Mouse (Mus musculus) heart, postnatal 10 days (tissue): ENCODE results near the gene Vmac. TPM values are rescaled to one million over a fixed set of nuclear protein-coding genes. Genes with fewer than 3 reads are reported as not detected.

Experiments
- DNase-seq, 2 experiments: peaks; one replicate each; pipeline ENCODE4 v3.0.0; 2021
- intact Hi-C: fragments of 180-260 bp; cut with DNase I; formaldehyde crosslinking; loops from one replicate; pipeline ENCODE4 v1.15.1; 2025
- total RNA-seq, 2 experiments: library from RNA; stranded (reverse); gene quantifications; 2 replicates each; pipeline ENCODE4 v1.2.3; 2021

The Vmac gene
- total RNA-seq, 2 experiments from 2014 or later = 5.4 to 9.8 TPM

- no peak for DNase-seq
- intact Hi-C loops = no loop called here
These were observed 26.4 kb upstream of the Vmac start for GRCm38 (mm10) chr17:56744173-56744572.

GRCm38 (mm10) chr17:56740788-56741160 is 23.0 kb upstream of the Vmac start:
- DNase-seq = no peak
- intact Hi-C loops = no loop called here

GRCm38 (mm10) chr17:56740118-56740787 is 22.4 kb upstream of the Vmac start:
- peak; percentile 77 to 82 for DNase-seq
- intact Hi-C loops = no loop called here

- intact Hi-C loops = no loop called here
- no peak for DNase-seq
These were observed 20.4 kb upstream of the Vmac start for GRCm38 (mm10) chr17:56738221-56738620.

- intact Hi-C loops = no loop called here
- DNase-seq = no peak
These were observed 18.7 kb upstream of the Vmac start for GRCm38 (mm10) chr17:56736534-56736933.

- intact Hi-C loops = no loop called here
- DNase-seq = no peak
These were observed 11.8 kb upstream of the Vmac start for GRCm38 (mm10) chr17:56729656-56730055.

- intact Hi-C loops = no loop called here
- peak; percentile 20 to 45 for DNase-seq
These were observed 11.3 kb upstream of the Vmac start for GRCm38 (mm10) chr17:56729151-56729550.

GRCm38 (mm10) chr17:56728117-56728516 is 10.3 kb upstream of the Vmac start:
- DNase-seq = peak; percentile 60 to 64
- intact Hi-C loops = no loop called here

- DNase-seq = no peak
- intact Hi-C loops = no loop called here
These were observed 9.8 kb upstream of the Vmac start for GRCm38 (mm10) chr17:56727659-56728058.

GRCm38 (mm10) chr17:56727029-56727649 is 9.3 kb upstream of the Vmac start:
- intact Hi-C loops = no loop called here
- DNase-seq = no peak

GRCm38 (mm10) chr17:56723419-56724161 is 5.8 kb upstream of the Vmac start:
- intact Hi-C loops = no loop called here
- no peak for DNase-seq

- intact Hi-C loops = no loop called here
- no peak for DNase-seq
These were observed 4.6 kb upstream of the Vmac start for GRCm38 (mm10) chr17:56722441-56722840.

- peak; percentile 98 for DNase-seq
- intact Hi-C loops = no loop called here
These were observed 1.0 kb downstream of the Vmac start for GRCm38 (mm10) chr17:56716655-56717362.

- peak in 1 of 2 experiments; percentile 26 for DNase-seq
- intact Hi-C loops = no loop called here
These were observed 1.7 kb downstream of the Vmac start for GRCm38 (mm10) chr17:56715914-56716654.

- no peak for DNase-seq
- intact Hi-C loops = no loop called here
These were observed 2.5 kb downstream of the Vmac start for GRCm38 (mm10) chr17:56715360-56715759.

- intact Hi-C loops = no loop called here
- DNase-seq = no peak
These were observed 8.1 kb downstream of the Vmac start for GRCm38 (mm10) chr17:56709708-56710107.

- DNase-seq = no peak
- intact Hi-C loops = no loop called here
These were observed 9.1 kb downstream of the Vmac start for GRCm38 (mm10) chr17:56708692-56709091.

GRCm38 (mm10) chr17:56706515-56706914 is 11.3 kb downstream of the Vmac start:
- intact Hi-C loops = no loop called here
- DNase-seq = no peak

GRCm38 (mm10) chr17:56703038-56703437 is 14.8 kb downstream of the Vmac start:
- DNase-seq = no peak
- intact Hi-C loops = no loop called here

- intact Hi-C loops = no loop called here
- peak; percentile 20 to 58 for DNase-seq
These were observed 17.4 kb downstream of the Vmac start for GRCm38 (mm10) chr17:56700451-56700850.
